Mouse (Mus musculus) forebrain, postnatal 0 days (tissue): ENCODE results near the gene Tgfb2. TPM values are rescaled to one million over a fixed set of nuclear protein-coding genes. Genes with fewer than 3 reads are reported as not detected.

Source experiments
- ATAC-seq: fragments of 200-750 bp; cut with Nextera tagmentation; 2 replicates; pipeline ENCODE4 v1.8.0; 2017; ENCODE audit warnings: mild to moderate bottlenecking, moderate library complexity
- DNase-seq: peaks from one replicate; pipeline ENCODE4 v3.0.0-alpha.2; 2015
- H3K27ac ChIP-seq: fragments of 300-500 bp; sonication (generic); 2 replicates; pipeline ENCODE4 v1.5.1; 2014; ENCODE audit warnings: low read depth, mild to moderate bottlenecking, antibody characterized with exemption, low read length, moderate library complexity, mixed read lengths
- H3K27me3 ChIP-seq: fragments of 300-500 bp; sonication (generic); 2 replicates; pipeline ENCODE4 v1.6.1; 2014; ENCODE audit warnings: mild to moderate bottlenecking, low read length, mixed read lengths; ENCODE audit not compliant: insufficient read depth
- H3K36me3 ChIP-seq: fragments of 300-500 bp; sonication (generic); 2 replicates; pipeline ENCODE4 v1.6.1; 2014; ENCODE audit warnings: mild to moderate bottlenecking, moderate library complexity; ENCODE audit not compliant: insufficient read depth
- H3K4me1 ChIP-seq: fragments of 300-500 bp; sonication (generic); 2 replicates; pipeline ENCODE4 v1.6.1; 2014; ENCODE audit warnings: antibody characterized with exemption; ENCODE audit not compliant: insufficient read depth
- H3K4me2 ChIP-seq: fragments of 300-500 bp; sonication (generic); 2 replicates; pipeline ENCODE4 v1.6.1; 2014; ENCODE audit warnings: low read depth, mild to moderate bottlenecking, moderate library complexity
- H3K4me3 ChIP-seq: fragments of 300-500 bp; sonication (generic); 2 replicates; pipeline ENCODE4 v1.5.1; 2014; ENCODE audit warnings: low read depth, low read length, mixed read lengths
- H3K9ac ChIP-seq: fragments of 300-500 bp; sonication (generic); 2 replicates; pipeline ENCODE4 v1.6.1; 2014; ENCODE audit warnings: mild to moderate bottlenecking
- H3K9me3 ChIP-seq: fragments of 300-500 bp; sonication (generic); 2 replicates; pipeline ENCODE4 v1.6.1; 2016; ENCODE audit warnings: low read length
- CTCF ChIP-seq: sonication (generic); IDR thresholded peaks from 2 replicates; pipeline ENCODE4 v1.5.1; 2016; ENCODE audit warnings: antibody characterized with exemption, control low read depth, low read depth
- WGBS: fragments of 180-500 bp; shearing (Covaris S2); extraction: QIAGEN DNeasy Blood & Tissue Kit; methylation state at CpG from one replicate; pipeline ENCODE4 v1.1.7; 2014; 5-methylcytosine and 5-hydroxymethylcytosine counted together
- polyA plus RNA-seq: library from polyadenylated mRNA; unstranded; fragments of >200 nt; fragmentation: Nextera tagmentation; extraction: Ambion mirVana; gene quantifications from 2 replicates; pipeline ENCODE4 v1.2.1, GENCODE M21; 2015
- total RNA-seq: library from RNA; depleted of rRNA; stranded (reverse); fragments of >200 nt; gene quantifications from 2 replicates; pipeline ENCODE4 v1.2.3, GENCODE M21; 2014

Tgfb2 gene
- total and polyA plus RNA-seq, 2 experiments from 2014 or later = 15.4 to 35.8 TPM

GRCm38 (mm10) chr1:186714215-186714614 lies 8.4 kb upstream of the Tgfb2 start:
- ATAC-seq (no peak), DNase-seq (no peak)
- Histone ChIP-seq H3K4me2 (no peak overlapping the region), H3K36me3 (peaks cover 3% of the 10 kb centered on the region; the same call in 1 of the 2 replicates), H3K4me3 (no peak overlapping the region), H3K27ac (no peak overlapping the region), H3K9ac (no peak overlapping the region), H3K27me3 (no peaks in the 10 kb centered on the region), H3K9me3 (no peaks in the 10 kb centered on the region), H3K4me1 (no peaks in the 10 kb centered on the region)
- 86% methylated on average over 4 of the region's 4 CpGs for WGBS
- TF ChIP-seq CTCF = no peak

GRCm38 (mm10) chr1:186712802-186713471 lies 7.1 kb upstream of the Tgfb2 start:
- no peak overlapping the region for H3K4me2 ChIP-seq
- H3K27me3 ChIP-seq = no peaks in the 10 kb centered on the region
- TF ChIP-seq CTCF = peak; percentile 86
- no peak overlapping the region for H3K4me3 ChIP-seq
- ATAC-seq (peak; percentile 20; the same call in 1 of the 2 replicates), DNase-seq (peak; percentile 85)
- 4% methylated on average over 3 of the region's 3 CpGs for WGBS
- H3K9me3 ChIP-seq = no peaks in the 10 kb centered on the region
- H3K4me1 ChIP-seq = no peaks in the 10 kb centered on the region
- H3K36me3 ChIP-seq = peaks cover 3% of the 10 kb centered on the region; the same call in 1 of the 2 replicates
- H3K27ac ChIP-seq = no peak overlapping the region
- H3K9ac ChIP-seq = no peak overlapping the region

- no peak; the same call in none of the 2 replicates for TF ChIP-seq CTCF
- Histone ChIP-seq H3K4me3 (peak overlapping the region; percentile 63), H3K36me3 (no peaks in the 10 kb centered on the region), H3K9ac (peak overlapping the region; percentile 64), H3K4me1 (peaks cover 9% of the 10 kb centered on the region), H3K27ac (peak overlapping the region; percentile 62), H3K4me2 (peak overlapping the region; percentile 93), H3K27me3 (peaks cover 7% of the 10 kb centered on the region; the same call in 1 of the 2 replicates), H3K9me3 (no peaks in the 10 kb centered on the region)
- 4% methylated on average over 65 of the region's 65 CpGs for WGBS
- ATAC-seq (peak; percentile 75), DNase-seq (peak; percentile 75)
Measured at GRCm38 (mm10) chr1:186705203-186705914, 430 bp downstream of the Tgfb2 start.

GRCm38 (mm10) chr1:186703980-186704701 lies 1.6 kb downstream of the Tgfb2 start:
- WGBS = under 1% methylated on average over 36 of the region's 36 CpGs
- no peak for ATAC-seq
- no peak overlapping the region for H3K27ac ChIP-seq

GRCm38 (mm10) chr1:186703256-186703979 lies 2.4 kb downstream of the Tgfb2 start:
- peak overlapping the region; percentile 63 for H3K4me3 ChIP-seq
- WGBS = 1% methylated on average over 15 of the region's 15 CpGs
- no peak for ATAC-seq
- peak overlapping the region; percentile 93 for H3K4me2 ChIP-seq
- DNase-seq = no peak
- H3K27me3 ChIP-seq = peaks cover 7% of the 10 kb centered on the region; the same call in 1 of the 2 replicates
- no peak for TF ChIP-seq CTCF
- no peaks in the 10 kb centered on the region for H3K36me3 ChIP-seq
- H3K9me3 ChIP-seq = no peaks in the 10 kb centered on the region
- H3K27ac ChIP-seq = peak overlapping the region; percentile 30; the same call in 1 of the 2 replicates
- H3K4me1 ChIP-seq = peaks cover 9% of the 10 kb centered on the region
- peak overlapping the region; percentile 64 for H3K9ac ChIP-seq

More at GRCm38 (mm10) chr1:186703980-186704701, 1.6 kb downstream of the Tgfb2 start:
- TF ChIP-seq CTCF = no peak
- peak overlapping the region; percentile 64 for H3K9ac ChIP-seq
- H3K4me2 ChIP-seq = peak overlapping the region; percentile 93
- H3K27me3 ChIP-seq = peaks cover 7% of the 10 kb centered on the region; the same call in 1 of the 2 replicates
- H3K4me3 ChIP-seq = peak overlapping the region; percentile 63
- H3K4me1 ChIP-seq = peaks cover 9% of the 10 kb centered on the region
- no peaks in the 10 kb centered on the region for H3K36me3 ChIP-seq
- peak; percentile 51 for DNase-seq
- H3K9me3 ChIP-seq = no peaks in the 10 kb centered on the region
